Mouse (Mus musculus): ENCODE measurements around the gene Dst.

The Dst gene

GRCm38 (mm10) chr1:33908191-33908962 lies at the start of gene Dst:
TSS of gene Dst (plus strand) at chr1:33908225.
- no peak for DNase-seq

GRCm38 (mm10) chr1:33869031-33869430 lies 39.0 kb upstream of the Dst start:
- DNase-seq, result no peak

GRCm38 (mm10) chr1:33869437-33869836 lies 38.6 kb upstream of the Dst start:
- DNase-seq, result no peak

- DNase-seq, result no peak
Measured at GRCm38 (mm10) chr1:33873561-33873960, 34.5 kb upstream of the Dst start.

- peak in 1 of 2 experiments; percentile 14 for DNase-seq
Measured at GRCm38 (mm10) chr1:33875691-33876090, 32.3 kb upstream of the Dst start.

GRCm38 (mm10) chr1:33876416-33876815 lies 31.6 kb upstream of the Dst start:
- DNase-seq, result no peak

- no peak for DNase-seq
Measured at GRCm38 (mm10) chr1:33878170-33878569, 29.9 kb upstream of the Dst start.

GRCm38 (mm10) chr1:33883102-33883839 lies 24.8 kb upstream of the Dst start:
- DNase-seq, result peak; percentile 35 to 55

- peak in 1 of 2 experiments; percentile 57 for DNase-seq
Measured at GRCm38 (mm10) chr1:33892784-33893183, 15.2 kb upstream of the Dst start.

- DNase-seq, result no peak
Measured at GRCm38 (mm10) chr1:33896116-33896515, 11.9 kb upstream of the Dst start.

GRCm38 (mm10) chr1:33896666-33897065 lies 11.4 kb upstream of the Dst start:
- DNase-seq, result no peak

GRCm38 (mm10) chr1:33897426-33897825 lies 10.6 kb upstream of the Dst start:
- no peak for DNase-seq

- DNase-seq, result peak in 1 of 2 experiments; percentile 31
Measured at GRCm38 (mm10) chr1:33898373-33898772, 9.7 kb upstream of the Dst start.

- no peak for DNase-seq
Measured at GRCm38 (mm10) chr1:33900175-33900574, 7.8 kb upstream of the Dst start.

- peak in 1 of 2 experiments; percentile 19 for DNase-seq
Measured at GRCm38 (mm10) chr1:33903587-33903986, 4.4 kb upstream of the Dst start.

- DNase-seq, result no peak
Measured at GRCm38 (mm10) chr1:33906216-33906615, 1.8 kb upstream of the Dst start.

- no peak for DNase-seq
Measured at GRCm38 (mm10) chr1:33906927-33907326, 1.1 kb upstream of the Dst start.

- DNase-seq, result peak; percentile 63 to 70
Measured at GRCm38 (mm10) chr1:33907421-33908190, 419 bp upstream of the Dst start, which contains the start of gene Bend6. TSS of gene Bend6 (minus strand) at chr1:33907816.

GRCm38 (mm10) chr1:33911589-33911988 lies 3.6 kb downstream of the Dst start:
- DNase-seq, result no peak

- no peak for DNase-seq
Measured at GRCm38 (mm10) chr1:33916554-33916953, 8.5 kb downstream of the Dst start.

GRCm38 (mm10) chr1:33922975-33923374 lies 14.9 kb downstream of the Dst start:
- DNase-seq, result no peak

GRCm38 (mm10) chr1:33925283-33925682 lies 17.3 kb downstream of the Dst start:
- DNase-seq, result no peak

- DNase-seq, result no peak
Measured at GRCm38 (mm10) chr1:33927466-33927865, 19.4 kb downstream of the Dst start.

Measured in lung, postnatal 4 days (tissue).